In genomic region chr6:86472100-86472955, GRCm38 (mm10) we compare ENCODE assay signal across 7 mouse cellular contexts. TPM values are rescaled to one million over a fixed set of nuclear protein-coding genes. Genes with fewer than 3 reads are reported as not detected.
DNase-seq lines count a peak whose midpoint lies in the region; ATAC-seq and TF ChIP-seq lines count a peak whose summit lies in the region.

No protein-coding gene starts in this region.

- H3K4me1 ChIP-seq in embryonic facial prominence, embryonic 10.5 days = peaks cover 25% of the 10 kb centered on the region
- H3K4me1 ChIP-seq in intestine, postnatal 0 days (replicated peaks; ENCODE audit: control insufficient read depth, insufficient read depth, low read length) = no peaks in the 10 kb centered on the region; the same call in 1 of the 2 replicates
- peaks cover 17% of the 10 kb centered on the region for H3K4me1 ChIP-seq in midbrain, embryonic 12.5 days
- H3K4me1 ChIP-seq in small intestine, adult 2 months (ENCODE audit: control insufficient read depth, insufficient read depth, insufficient read length, low read length) = peaks cover 12% of the 10 kb centered on the region

- H3K36me3 ChIP-seq in embryonic facial prominence, embryonic 10.5 days (replicated peaks) = peaks cover 36% of the 10 kb centered on the region
- H3K36me3 ChIP-seq in intestine, postnatal 0 days (ENCODE audit: control insufficient read depth, insufficient read depth) = peaks cover 20% of the 10 kb centered on the region
- H3K36me3 ChIP-seq in midbrain, embryonic 12.5 days = peaks cover 19% of the 10 kb centered on the region
- H3K36me3 ChIP-seq in small intestine, adult 2 months (ENCODE audit: control insufficient read depth, insufficient read depth, low read length) = 0 out of 2 replicates have a peak, but pooled peaks cover 6% of the 10 kb centered on the region

- peak overlapping the region; percentile 62 for H3K9ac ChIP-seq in intestine, postnatal 0 days (ENCODE audit: low read depth, low read length)
- peak overlapping the region; percentile 53 for H3K9ac ChIP-seq in midbrain, embryonic 12.5 days (replicated peaks)

- under 1% methylated on average over 56 of the region's 56 CpGs for WGBS in embryonic facial prominence, embryonic 10.5 days
- under 1% methylated on average over 56 of the region's 56 CpGs for WGBS in intestine, postnatal 0 days
- WGBS in midbrain, embryonic 12.5 days = under 1% methylated on average over 51 of the region's 56 CpGs
- WGBS in small intestine, adult 2 months = under 1% methylated on average over 55 of the region's 56 CpGs

- no peaks in the 10 kb centered on the region for H3K27me3 ChIP-seq in embryonic facial prominence, embryonic 10.5 days (replicated peaks; ENCODE audit: low read depth, poor library complexity, severe bottlenecking)
- H3K27me3 ChIP-seq in intestine, postnatal 0 days (replicated peaks; ENCODE audit: control insufficient read depth, insufficient read depth, low read length) = no peaks in the 10 kb centered on the region
- no peaks in the 10 kb centered on the region for H3K27me3 ChIP-seq in midbrain, embryonic 12.5 days
- H3K27me3 ChIP-seq in small intestine, adult 2 months (ENCODE audit: control insufficient read depth, insufficient read depth, low read length) = no peaks in the 10 kb centered on the region

- peak overlapping the region; percentile 55 for H3K4me3 ChIP-seq in embryonic facial prominence, embryonic 10.5 days
- H3K4me3 ChIP-seq in intestine, postnatal 0 days (ENCODE audit: low read depth, low read length) = peak overlapping the region; percentile 38
- peak overlapping the region; percentile 38 for H3K4me3 ChIP-seq in midbrain, embryonic 12.5 days
- peak overlapping the region; percentile 64 for H3K4me3 ChIP-seq in small intestine, adult 2 months (ENCODE audit: low read depth, low read length)

- intact Hi-C loops in left cerebral cortex, postnatal 4 days (cut with DNase I) = loop anchor here (5.0 kb wide), 1 partner anchor 50 kb away; no protein-coding TSS in a partner anchor

- peak overlapping the region; percentile 66 for H3K4me2 ChIP-seq in intestine, postnatal 0 days (replicated peaks; ENCODE audit: low read depth)
- H3K4me2 ChIP-seq in midbrain, embryonic 12.5 days (replicated peaks) = peak overlapping the region; percentile 62

- peak; percentile 100 for TF ChIP-seq CTCF in intestine, postnatal 0 days (IDR thresholded peaks at IDR 0.05; ENCODE audit: low read depth)
- peak; percentile 79 for TF ChIP-seq CTCF in small intestine, adult 2 months (IDR thresholded peaks at IDR 0.05; ENCODE audit: extremely low read depth, insufficient read length, insufficient replicate concordance, low read depth, low read length)

- peak; percentile 94 for ATAC-seq in intestine, postnatal 0 days
- ATAC-seq in midbrain, embryonic 12.5 days (ENCODE audit: low FRiP score, low read depth) = peak; percentile 94

- peak; percentile 60 for TF ChIP-seq POLR2A in small intestine, adult 2 months (IDR thresholded peaks at IDR 0.05; ENCODE audit: low read depth, low read length)

- no peaks in the 10 kb centered on the region for H3K9me3 ChIP-seq in embryonic facial prominence, embryonic 10.5 days
- no peaks in the 10 kb centered on the region for H3K9me3 ChIP-seq in intestine, postnatal 0 days (ENCODE audit: control insufficient read depth)
- H3K9me3 ChIP-seq in midbrain, embryonic 12.5 days = no peaks in the 10 kb centered on the region

- peak; percentile 100 for DNase-seq in adrenal gland, postnatal 10 days
- peak; percentile 100 for DNase-seq in embryonic facial prominence, embryonic 10.5 days (ENCODE audit: low spot score)
- DNase-seq in gonadal fat pad, adult 2 months (ENCODE audit: low read depth) = peak; percentile 58
- DNase-seq in left cerebral cortex, postnatal 4 days = peak; percentile 100

- peak overlapping the region; percentile 90 for H3K27ac ChIP-seq in embryonic facial prominence, embryonic 10.5 days (replicated peaks)
- H3K27ac ChIP-seq in intestine, postnatal 0 days (ENCODE audit: low read depth, low read length) = peak overlapping the region; percentile 80
- H3K27ac ChIP-seq in midbrain, embryonic 12.5 days (replicated peaks) = peak overlapping the region; percentile 87
- peak overlapping the region; percentile 84 for H3K27ac ChIP-seq in small intestine, adult 2 months (ENCODE audit: insufficient read depth, low read depth, low read length)

RNA-seq across cellular contexts. Expression of gene C87436, which starts 34.2 kb away (rescaled TPM):
- total RNA-seq in adrenal gland, postnatal 10 days (2021) = 10 to 100 TPM; 15.3 to 17.7 TPM
- 22.6 and 25.1 TPM in 2 replicates for polyA plus RNA-seq in embryonic facial prominence, embryonic 10.5 days (2016; fragmentation: Nextera tagmentation; extraction: Ambion mirVana)
- polyA plus RNA-seq in gonadal fat pad, adult 2 months (2012; rRNA removed) = 15.2 and 16.8 TPM in 2 replicates
- polyA plus RNA-seq in intestine, postnatal 0 days (2015; fragmentation: Nextera tagmentation; extraction: Ambion mirVana) = 12.4 and 12.8 TPM in 2 replicates
- 10 to 100 TPM; 16.2 to 17.6 TPM for total RNA-seq in left cerebral cortex, postnatal 4 days (2021)
- polyA plus RNA-seq in midbrain, embryonic 12.5 days (2016; fragmentation: Nextera tagmentation; extraction: Ambion mirVana) = 26.6 and 30.6 TPM in 2 replicates
- 2.4 and 4.1 TPM in 2 replicates for polyA plus RNA-seq in small intestine, adult 2 months (2012; rRNA removed)

RNA-seq across cellular contexts. Expression of gene Gm44790, which starts 45.9 kb away (rescaled TPM):
- under 1 TPM in 1 of 2 experiments, not detected in 1; 0.85 TPM for total RNA-seq in adrenal gland, postnatal 10 days (2021)
- 0.69 and 2.5 TPM in 2 replicates for polyA plus RNA-seq in embryonic facial prominence, embryonic 10.5 days (2016; fragmentation: Nextera tagmentation; extraction: Ambion mirVana)
- 4.3 and 9.1 TPM in 2 replicates for polyA plus RNA-seq in gonadal fat pad, adult 2 months (2012; rRNA removed)
- polyA plus RNA-seq in intestine, postnatal 0 days (2015; fragmentation: Nextera tagmentation; extraction: Ambion mirVana) = not detected in 2 replicates
- not detected for total RNA-seq in left cerebral cortex, postnatal 4 days (2021)
- polyA plus RNA-seq in midbrain, embryonic 12.5 days (2016; fragmentation: Nextera tagmentation; extraction: Ambion mirVana) = 0.68 and 0.81 TPM in 2 replicates
- polyA plus RNA-seq in small intestine, adult 2 months (2012; rRNA removed) = 6.5 and 9.2 TPM in 2 replicates

RNA-seq across cellular contexts. Expression of gene Pcbp1, which starts 53.8 kb away (rescaled TPM):
- 100 to 1,000 TPM; 233 to 243 TPM for total RNA-seq in adrenal gland, postnatal 10 days (2021)
- 560 and 592 TPM in 2 replicates for polyA plus RNA-seq in embryonic facial prominence, embryonic 10.5 days (2016; fragmentation: Nextera tagmentation; extraction: Ambion mirVana)
- 101 and 174 TPM in 2 replicates for polyA plus RNA-seq in gonadal fat pad, adult 2 months (2012; rRNA removed)
- polyA plus RNA-seq in intestine, postnatal 0 days (2015; fragmentation: Nextera tagmentation; extraction: Ambion mirVana) = 326 and 327 TPM in 2 replicates
- 100 to 1,000 TPM; 206 to 208 TPM for total RNA-seq in left cerebral cortex, postnatal 4 days (2021)
- 570 and 583 TPM in 2 replicates for polyA plus RNA-seq in midbrain, embryonic 12.5 days (2016; fragmentation: Nextera tagmentation; extraction: Ambion mirVana)
- 244 and 314 TPM in 2 replicates for polyA plus RNA-seq in small intestine, adult 2 months (2012; rRNA removed)

Comparison
In these comparisons a context has a peak if more than half of its experiments do, and no peak if none do; other contexts are left out.
1. Peak in every context shown above with its lines: DNase-seq, ATAC-seq, H3K4me3 ChIP-seq and H3K27ac ChIP-seq.